8 mouse cellular contexts compared by ENCODE assay signal in the genomic region with DNA sequence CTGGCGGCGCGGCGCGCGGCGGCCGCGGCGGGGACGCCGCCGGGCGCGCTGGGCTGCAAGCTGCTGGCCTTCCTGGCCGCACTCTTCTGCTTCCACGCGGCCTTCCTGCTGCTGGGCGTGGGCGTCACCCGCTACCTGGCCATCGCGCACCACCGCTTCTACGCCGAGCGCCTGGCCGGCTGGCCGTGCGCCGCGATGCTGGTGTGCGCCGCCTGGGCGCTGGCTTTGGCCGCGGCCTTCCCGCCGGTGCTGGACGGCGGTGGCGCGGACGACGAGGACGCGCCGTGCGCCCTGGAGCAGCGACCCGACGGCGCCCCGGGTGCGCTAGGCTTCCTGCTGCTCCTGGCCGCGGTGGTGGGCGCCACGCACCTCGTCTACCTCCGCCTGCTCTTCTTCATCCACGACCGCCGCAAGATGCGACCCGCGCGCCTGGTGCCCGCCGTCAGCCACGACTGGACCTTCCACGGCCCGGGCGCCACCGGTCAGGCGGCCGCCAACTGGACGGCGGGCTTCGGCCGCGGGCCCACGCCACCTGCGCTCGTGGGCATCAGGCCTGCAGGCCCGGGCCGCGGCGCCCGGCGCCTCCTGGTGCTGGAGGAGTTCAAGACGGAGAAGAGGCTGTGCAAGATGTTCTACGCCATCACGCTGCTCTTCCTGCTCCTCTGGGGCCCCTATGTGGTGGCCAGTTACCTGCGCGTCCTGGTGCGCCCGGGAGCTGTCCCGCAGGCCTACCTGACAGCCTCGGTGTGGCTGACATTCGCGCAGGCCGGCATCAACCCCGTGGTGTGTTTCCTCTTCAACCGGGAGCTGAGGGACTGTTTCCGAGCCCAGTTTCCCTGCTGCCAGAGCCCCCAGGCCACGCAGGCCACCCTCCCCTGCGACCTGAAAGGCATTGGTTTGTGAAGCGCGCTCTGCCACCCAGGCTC. TPM values are rescaled to one million over a fixed set of nuclear protein-coding genes. Genes with fewer than 3 reads are reported as not detected.
DNase-seq lines count a peak whose midpoint lies in the region; ATAC-seq and TF ChIP-seq lines count a peak whose summit lies in the region.

No protein-coding gene starts in this region.

- peak overlapping the region; percentile 94 for H3K4me2 ChIP-seq in embryonic facial prominence, embryonic 12.5 days (replicated peaks)
- peak overlapping the region; percentile 80 for H3K4me2 ChIP-seq in hindbrain, embryonic 15.5 days
- H3K4me2 ChIP-seq in stomach, embryonic 16.5 days (ENCODE audit: low read depth, low read length): peak overlapping the region; percentile 94

- TF ChIP-seq CTCF in left cerebral cortex, adult 2 months (IDR thresholded peaks at IDR 0.05): no peak
- TF ChIP-seq CTCF in bone marrow macrophage, adult 2 months (IDR thresholded peaks at IDR 0.05; ENCODE audit: low read depth, low read length): no peak

- H3K9ac ChIP-seq in embryonic facial prominence, embryonic 12.5 days: peak overlapping the region; percentile 88
- H3K9ac ChIP-seq in hindbrain, embryonic 15.5 days: peak overlapping the region; percentile 81
- peak overlapping the region; percentile 84 for H3K9ac ChIP-seq in stomach, embryonic 16.5 days (ENCODE audit: low read length)

- 0 out of 2 replicates have a peak, but pooled peaks have one; percentile 13 for ATAC-seq in embryonic facial prominence, embryonic 12.5 days (ENCODE audit: insufficient number of reproducible peaks, insufficient read depth, low FRiP score, low TSS enrichment)
- ATAC-seq in hindbrain, embryonic 15.5 days (ENCODE audit: low FRiP score, low read depth): no peak; the same call in none of the 2 replicates
- ATAC-seq in stomach, embryonic 16.5 days (ENCODE audit: insufficient read depth, low FRiP score): peak; percentile 65; the same call in 1 of the 2 replicates

- H3K36me3 ChIP-seq in embryonic facial prominence, embryonic 12.5 days: no peaks in the 10 kb centered on the region
- H3K36me3 ChIP-seq in hindbrain, embryonic 15.5 days: no peaks in the 10 kb centered on the region
- H3K36me3 ChIP-seq in stomach, embryonic 16.5 days (ENCODE audit: control insufficient read depth, insufficient read depth, low read length): no peaks in the 10 kb centered on the region

- WGBS in embryonic facial prominence, embryonic 12.5 days: 2% methylated on average over 93 of the region's 110 CpGs
- WGBS in hindbrain, embryonic 15.5 days: under 1% methylated on average over 107 of the region's 110 CpGs
- WGBS in stomach, embryonic 16.5 days: 1% methylated on average over 106 of the region's 110 CpGs

- H3K27me3 ChIP-seq in embryonic facial prominence, embryonic 12.5 days: peaks cover 61% of the 10 kb centered on the region
- H3K27me3 ChIP-seq in hindbrain, embryonic 15.5 days: no peaks in the 10 kb centered on the region
- H3K27me3 ChIP-seq in stomach, embryonic 16.5 days (ENCODE audit: control insufficient read depth, insufficient read depth, low read length): peaks cover 41% of the 10 kb centered on the region

- peak overlapping the region; percentile 68 for H3K4me3 ChIP-seq in left cerebral cortex, adult 2 months
- peak overlapping the region; percentile 63 for H3K4me3 ChIP-seq in bone marrow macrophage, adult 2 months (ENCODE audit: insufficient read depth, low read length)
- peak overlapping the region; percentile 76 for H3K4me3 ChIP-seq in embryonic facial prominence, embryonic 12.5 days
- H3K4me3 ChIP-seq in hindbrain, embryonic 15.5 days: peak overlapping the region; percentile 63
- H3K4me3 ChIP-seq in stomach, embryonic 16.5 days (replicated peaks; ENCODE audit: low read length): peak overlapping the region; percentile 69

- peak; percentile 31 to 45 for DNase-seq in left cerebral cortex, adult 2 months (ENCODE audit: extremely low spot score in 1 of 2, low spot score in 2 of 2)
- DNase-seq in left cerebral cortex, adult 11 months (ENCODE audit: low spot score): no peak
- DNase-seq in lung, postnatal 10 days: peak; percentile 9
- no peak for DNase-seq in B cell, adult 2 months

- intact Hi-C loops in left cerebral cortex, adult 2 months (cut with DNase I): loop anchor here (2.0 to 10.0 kb wide), 3 partner anchors 26 to 1139 kb away; a partner anchor contains a TSS

- TF ChIP-seq POLR2A in bone marrow macrophage, adult 2 months (IDR thresholded peaks at IDR 0.05; ENCODE audit: borderline replicate concordance, low read depth, low read length): no peak

- no peaks in the 10 kb centered on the region for H3K4me1 ChIP-seq in bone marrow macrophage, adult 2 months (ENCODE audit: control insufficient read depth, insufficient read depth, low read length)
- H3K4me1 ChIP-seq in embryonic facial prominence, embryonic 12.5 days: peaks cover 15% of the 10 kb centered on the region
- H3K4me1 ChIP-seq in hindbrain, embryonic 15.5 days (replicated peaks): peaks cover 33% of the 10 kb centered on the region
- peaks cover 4% of the 10 kb centered on the region; the same call in 1 of the 2 replicates for H3K4me1 ChIP-seq in stomach, embryonic 16.5 days (ENCODE audit: control insufficient read depth, insufficient read depth, low read length)

- no peaks in the 10 kb centered on the region for H3K9me3 ChIP-seq in embryonic facial prominence, embryonic 12.5 days
- H3K9me3 ChIP-seq in hindbrain, embryonic 15.5 days: no peaks in the 10 kb centered on the region
- H3K9me3 ChIP-seq in stomach, embryonic 16.5 days (replicated peaks; ENCODE audit: control insufficient read depth, low read length): no peaks in the 10 kb centered on the region

- H3K27ac ChIP-seq in left cerebral cortex, adult 2 months: peak overlapping the region; percentile 78; the same call in 1 of the 2 replicates
- H3K27ac ChIP-seq in bone marrow macrophage, adult 2 months (ENCODE audit: insufficient read depth, low read depth, low read length): no peak overlapping the region
- peak overlapping the region; percentile 68; the same call in 1 of the 2 replicates for H3K27ac ChIP-seq in embryonic facial prominence, embryonic 12.5 days
- H3K27ac ChIP-seq in hindbrain, embryonic 15.5 days (replicated peaks): peak overlapping the region; percentile 91
- no peak overlapping the region for H3K27ac ChIP-seq in stomach, embryonic 16.5 days (ENCODE audit: low read length)

RNA-seq across cellular contexts. Expression of a gene that starts 0.7 kb away (rescaled TPM):
- 10 to 100 TPM; 46.1 to 47.8 TPM for total RNA-seq in left cerebral cortex, adult 2 months (2021)
- not detected in 2 replicates for polyA plus RNA-seq in bone marrow macrophage, adult 2 months (2012; ENCODE audit: insufficient read depth, insufficient read length, missing spikeins)
- polyA plus RNA-seq in embryonic facial prominence, embryonic 12.5 days (2016; fragmentation: Nextera tagmentation; extraction: Ambion mirVana): 7.7 and 8.7 TPM in 2 replicates
- 21.1 and 23.4 TPM in 2 replicates for polyA plus RNA-seq in hindbrain, embryonic 15.5 days (2015; fragmentation: Nextera tagmentation; extraction: Ambion mirVana)
- 1.2 and 1.6 TPM in 2 replicates for polyA plus RNA-seq in stomach, embryonic 16.5 days (2015; fragmentation: Nextera tagmentation; extraction: Ambion mirVana)

RNA-seq across cellular contexts. Expression of a gene that starts 26.6 kb away (rescaled TPM):
- total RNA-seq in left cerebral cortex, adult 2 months (2021): 1 to 10 TPM; 9.0 to 9.2 TPM
- 3.0 and 4.7 TPM in 2 replicates for polyA plus RNA-seq in bone marrow macrophage, adult 2 months (2012; ENCODE audit: insufficient read depth, insufficient read length, missing spikeins)
- 7.4 and 7.5 TPM in 2 replicates for polyA plus RNA-seq in embryonic facial prominence, embryonic 12.5 days (2016; fragmentation: Nextera tagmentation; extraction: Ambion mirVana)
- 3.4 and 4.1 TPM in 2 replicates for polyA plus RNA-seq in hindbrain, embryonic 15.5 days (2015; fragmentation: Nextera tagmentation; extraction: Ambion mirVana)
- polyA plus RNA-seq in stomach, embryonic 16.5 days (2015; fragmentation: Nextera tagmentation; extraction: Ambion mirVana): 1.9 and 2.0 TPM in 2 replicates

RNA-seq across cellular contexts. Expression of a gene that starts 26.6 kb away (rescaled TPM):
- total RNA-seq in left cerebral cortex, adult 2 months (2021): 10 to 100 TPM; 18.5 to 20.3 TPM
- 26.3 and 29.4 TPM in 2 replicates for polyA plus RNA-seq in bone marrow macrophage, adult 2 months (2012; ENCODE audit: insufficient read depth, insufficient read length, missing spikeins)
- polyA plus RNA-seq in embryonic facial prominence, embryonic 12.5 days (2016; fragmentation: Nextera tagmentation; extraction: Ambion mirVana): 17.2 and 18.0 TPM in 2 replicates
- polyA plus RNA-seq in hindbrain, embryonic 15.5 days (2015; fragmentation: Nextera tagmentation; extraction: Ambion mirVana): 6.9 and 7.7 TPM in 2 replicates
- polyA plus RNA-seq in stomach, embryonic 16.5 days (2015; fragmentation: Nextera tagmentation; extraction: Ambion mirVana): 10.9 and 11.3 TPM in 2 replicates

RNA-seq across cellular contexts. Expression of a gene that starts 33.0 kb away (rescaled TPM):
- under 1 TPM; 0.63 to 0.96 TPM for total RNA-seq in left cerebral cortex, adult 2 months (2021)
- polyA plus RNA-seq in bone marrow macrophage, adult 2 months (2012; ENCODE audit: insufficient read depth, insufficient read length, missing spikeins): not detected in 2 replicates
- polyA plus RNA-seq in embryonic facial prominence, embryonic 12.5 days (2016; fragmentation: Nextera tagmentation; extraction: Ambion mirVana): 0.40 and 1.6 TPM in 2 replicates
- polyA plus RNA-seq in hindbrain, embryonic 15.5 days (2015; fragmentation: Nextera tagmentation; extraction: Ambion mirVana): 0.33 and 0.36 TPM in 2 replicates
- polyA plus RNA-seq in stomach, embryonic 16.5 days (2015; fragmentation: Nextera tagmentation; extraction: Ambion mirVana): 0.27 TPM in 1 of 2 replicates, not detected in the other

Comparison
In these comparisons a context has a peak if more than half of its experiments do, and no peak if none do; other contexts are left out.
1. DNase-seq: peak in left cerebral cortex, adult 2 months (2 of 2) and lung, postnatal 10 days (single experiment); none in left cerebral cortex, adult 11 months (single experiment) and B cell, adult 2 months (0 of 2).
2. H3K27ac ChIP-seq: peak in left cerebral cortex, adult 2 months (single experiment), embryonic facial prominence, embryonic 12.5 days (single experiment) and hindbrain, embryonic 15.5 days (single experiment); none in bone marrow macrophage, adult 2 months (single experiment) and stomach, embryonic 16.5 days (single experiment).
3. Peak in every context shown above with its lines, with median percentiles within 50 percentile points of each other: H3K4me3 ChIP-seq, H3K4me2 ChIP-seq and H3K9ac ChIP-seq.